Mouse (Mus musculus) heart, embryonic 14.5 days (tissue): ENCODE data around the gene Dera. TPM values are rescaled to one million over a fixed set of nuclear protein-coding genes. Genes with fewer than 3 reads are reported as not detected.
"Not testable (repeated sequence)": the region's sequence is repeated elsewhere in the genome, so short reads cannot be mapped to it uniquely, and the experiment has no call there.

Experiments used
- ATAC-seq: fragments of 200-750 bp; cut with Nextera tagmentation; 2 replicates; pipeline ENCODE4 v1.8.0; 2017; ENCODE audit warnings: low read depth, moderate TSS enrichment; ENCODE audit not compliant: insufficient number of reproducible peaks, insufficient read depth, low FRiP score
- H3K27ac ChIP-seq, 2 experiments: fragments of 200-500 bp in 1 of 2; fragments of 300-500 bp in 1 of 2; sonication (generic) in 1 of 2; replicated peaks in 1 of 2; 2 replicates each; pipeline ENCODE4 v1.5.1; 2012 to 2014; ENCODE audit warnings: low read depth in 2 of 2, low read length in 2 of 2, control low read depth in 1 of 2, mild to moderate bottlenecking in 1 of 2, mixed read lengths in 1 of 2; ENCODE audit not compliant: control insufficient read depth in 1 of 2, insufficient read depth in 1 of 2
- H3K27me3 ChIP-seq: fragments of 300-500 bp; sonication (generic); 2 replicates; pipeline ENCODE4 v1.6.1; 2014; ENCODE audit warnings: mild to moderate bottlenecking, low read length, control low read depth; ENCODE audit not compliant: control insufficient read depth, insufficient read depth
- H3K36me3 ChIP-seq: fragments of 300-500 bp; sonication (generic); 2 replicates; pipeline ENCODE4 v1.6.1; 2014; ENCODE audit warnings: mild to moderate bottlenecking, control low read depth, low read length, mixed read lengths; ENCODE audit not compliant: control insufficient read depth, insufficient read depth
- H3K4me1 ChIP-seq, 2 experiments: fragments of 200-500 bp in 1 of 2; fragments of 300-500 bp in 1 of 2; sonication (generic) in 1 of 2; 2 replicates each; pipeline ENCODE4 v1.6.1; 2012 to 2014; ENCODE audit warnings: low read length in 2 of 2, control low read depth in 1 of 2, mixed read lengths in 1 of 2; ENCODE audit not compliant: control insufficient read depth in 2 of 2, insufficient read depth in 2 of 2
- H3K4me2 ChIP-seq: fragments of 300-500 bp; sonication (generic); 2 replicates; pipeline ENCODE4 v1.6.1; 2014; ENCODE audit warnings: mild to moderate bottlenecking, low read length
- H3K4me3 ChIP-seq, 2 experiments: fragments of 200-500 bp in 1 of 2; fragments of 300-500 bp in 1 of 2; sonication (generic) in 1 of 2; 2 replicates each; pipeline ENCODE4 v1.5.1; 2012 to 2014; ENCODE audit warnings: low read length in 2 of 2, mild to moderate bottlenecking in 2 of 2, control low read depth in 1 of 2, low read depth in 1 of 2, moderate library complexity in 1 of 2; ENCODE audit not compliant: control insufficient read depth in 1 of 2, insufficient read depth in 1 of 2
- H3K9ac ChIP-seq: fragments of 300-500 bp; sonication (generic); 2 replicates; pipeline ENCODE4 v1.6.1; 2014; ENCODE audit warnings: mild to moderate bottlenecking, low read length
- H3K9me3 ChIP-seq: fragments of 300-500 bp; sonication (generic); 2 replicates; pipeline ENCODE4 v1.6.1; 2016; ENCODE audit warnings: low read length, control low read depth; ENCODE audit not compliant: control insufficient read depth
- WGBS: fragments of 180-500 bp; shearing (Covaris S2); extraction: QIAGEN DNeasy Blood & Tissue Kit; methylation state at CpG from one replicate; pipeline ENCODE4 v1.1.7; 2014; 5-methylcytosine and 5-hydroxymethylcytosine counted together
- polyA plus RNA-seq: library from polyadenylated mRNA; unstranded; fragments of >200 nt; fragmentation: Nextera tagmentation; extraction: Ambion mirVana; gene quantifications from 2 replicates; pipeline ENCODE4 v1.2.1, GENCODE M21; 2014

The Dera gene
- 43.6 and 46.3 TPM in 2 replicates for polyA plus RNA-seq

DNA sequence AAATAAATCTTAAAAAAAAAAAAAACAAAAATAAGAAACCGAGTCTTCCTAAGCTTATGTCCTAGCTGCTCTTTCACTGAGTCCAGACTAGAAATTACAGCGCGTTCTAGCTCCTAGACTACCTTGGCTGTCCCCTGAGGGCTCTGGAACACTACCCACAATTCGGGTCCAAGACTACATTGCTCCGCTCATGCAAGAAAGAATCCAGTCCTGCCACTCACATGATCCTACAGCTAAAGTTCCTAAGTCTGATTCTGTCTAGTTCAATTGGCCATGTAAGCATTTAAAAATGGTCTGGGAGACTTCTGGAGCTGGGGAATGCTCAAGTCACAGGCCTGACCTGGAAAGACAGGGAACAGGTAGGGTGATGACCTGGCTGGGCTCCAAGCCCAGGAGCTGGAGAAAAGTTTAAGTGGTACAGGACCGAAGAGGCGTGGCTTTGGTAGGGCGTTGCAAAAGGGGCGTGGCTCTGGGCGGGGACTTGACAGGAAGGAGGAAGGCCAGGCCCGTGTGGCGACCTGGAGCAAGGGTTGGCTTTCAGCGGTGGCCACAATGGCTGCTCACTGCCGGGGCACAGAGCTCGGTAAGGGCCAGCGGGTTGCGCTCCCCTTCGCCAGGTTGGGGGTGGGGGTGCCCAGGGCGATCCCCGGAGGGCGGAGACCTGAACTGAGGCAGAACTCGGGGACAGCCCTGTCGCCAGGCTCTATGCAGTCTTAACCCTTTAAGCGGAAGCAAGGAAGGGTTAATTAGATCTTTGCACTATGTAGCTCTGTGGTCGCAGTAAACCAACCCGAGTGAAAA is at the start of gene Dera:
Dera (plus strand) TSS at position 491 of the 801 bp plus-strand sequence.
- Histone ChIP-seq H3K9me3 (no peaks in the 10 kb centered on the region), H3K4me2 (peak within 1 kb of the TSS; percentile 73), H3K36me3 (peaks cover 35% of the 10 kb centered on the region), H3K4me3 (peak within 1 kb of the TSS; percentile 75 to 98), H3K27ac (peak within 1 kb of the TSS; percentile 31 to 64; a peak in 2 of 4 replicates), H3K9ac (peak within 1 kb of the TSS; percentile 82), H3K27me3 (no peaks in the 10 kb centered on the region), H3K4me1 (peaks cover 3 to 13% of the 10 kb centered on the region in 2 experiments; a peak in 3 of 4 replicates)
- 12% methylated on average over 26 of the region's 26 CpGs for WGBS
- peak; percentile 83 for ATAC-seq

DNA sequence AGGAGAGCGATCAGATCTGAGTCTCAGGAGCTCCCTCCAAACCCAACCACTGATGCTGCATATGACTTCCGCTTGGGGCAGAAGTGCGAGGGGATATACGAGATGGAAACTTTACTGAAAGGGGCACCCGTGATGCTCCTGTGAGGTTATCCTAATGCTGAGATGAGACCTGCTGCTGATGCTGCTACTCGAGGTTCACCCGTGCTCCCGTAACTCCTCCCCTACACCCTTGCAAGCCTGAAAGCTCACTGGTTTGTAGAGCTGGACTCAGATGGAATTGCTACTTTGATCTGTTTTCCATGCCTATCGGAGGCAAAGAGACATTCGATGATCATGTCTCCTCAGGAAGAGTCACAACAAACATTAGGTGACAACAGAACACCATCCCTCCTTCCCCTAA is 48.1 kb upstream of the Dera start:
- ATAC-seq = no peak

DNA sequence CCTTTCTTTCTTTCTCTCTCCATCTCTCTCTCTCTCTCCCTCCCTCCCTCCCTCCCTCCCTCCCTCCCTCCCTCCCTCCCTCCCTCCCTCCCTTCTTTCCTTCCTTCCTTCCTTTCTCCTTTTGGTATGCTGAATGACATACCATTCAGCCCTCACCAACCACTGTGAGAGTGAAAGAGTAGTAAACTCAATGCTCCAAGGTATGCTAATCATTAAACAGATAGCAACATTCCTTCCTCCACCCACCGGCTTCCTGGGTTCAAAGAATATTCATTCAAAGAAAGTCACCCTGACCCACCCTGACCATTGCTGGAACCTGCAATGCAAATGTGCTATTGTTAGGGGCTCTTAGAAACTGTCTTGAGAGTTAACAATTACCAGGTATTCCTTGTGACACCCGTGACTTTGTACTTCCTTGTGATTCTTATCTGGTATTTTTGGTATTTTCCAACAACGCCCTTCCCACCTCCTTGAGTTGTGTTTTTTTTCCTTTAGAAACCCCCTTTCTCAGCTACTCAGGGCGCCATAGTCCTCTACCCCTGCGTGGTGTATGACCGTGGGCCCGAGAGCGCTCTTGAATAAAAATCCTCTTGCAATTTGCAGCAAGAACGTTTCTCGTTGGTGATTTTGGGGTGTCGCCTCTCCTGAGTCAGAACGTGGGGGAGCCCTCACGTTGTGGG is 45.5 kb upstream of the Dera start:
- H3K27me3 ChIP-seq, H3K4me2 ChIP-seq, H3K9ac ChIP-seq, H3K36me3 ChIP-seq, H3K4me3 ChIP-seq, H3K27ac ChIP-seq, ATAC-seq, H3K9me3 ChIP-seq: not testable (repeated sequence)
- peaks cover 6 to 11% of the 10 kb centered on the region in 2 experiments for H3K4me1 ChIP-seq
- WGBS = 81% methylated on average over 13 of the region's 13 CpGs

More for the DNA sequence above, 48.1 kb upstream of the Dera start:
- no peak overlapping the region for H3K4me3 ChIP-seq
- peaks cover 6 to 18% of the 10 kb centered on the region in 2 experiments for H3K4me1 ChIP-seq
- no peak overlapping the region for H3K4me2 ChIP-seq
- H3K9me3 ChIP-seq = no peaks in the 10 kb centered on the region
- no peak overlapping the region for H3K9ac ChIP-seq
- WGBS = 87% methylated on average over 10 of the region's 10 CpGs
- H3K27me3 ChIP-seq = no peaks in the 10 kb centered on the region
- no peak overlapping the region for H3K27ac ChIP-seq
- no peaks in the 10 kb centered on the region for H3K36me3 ChIP-seq

DNA sequence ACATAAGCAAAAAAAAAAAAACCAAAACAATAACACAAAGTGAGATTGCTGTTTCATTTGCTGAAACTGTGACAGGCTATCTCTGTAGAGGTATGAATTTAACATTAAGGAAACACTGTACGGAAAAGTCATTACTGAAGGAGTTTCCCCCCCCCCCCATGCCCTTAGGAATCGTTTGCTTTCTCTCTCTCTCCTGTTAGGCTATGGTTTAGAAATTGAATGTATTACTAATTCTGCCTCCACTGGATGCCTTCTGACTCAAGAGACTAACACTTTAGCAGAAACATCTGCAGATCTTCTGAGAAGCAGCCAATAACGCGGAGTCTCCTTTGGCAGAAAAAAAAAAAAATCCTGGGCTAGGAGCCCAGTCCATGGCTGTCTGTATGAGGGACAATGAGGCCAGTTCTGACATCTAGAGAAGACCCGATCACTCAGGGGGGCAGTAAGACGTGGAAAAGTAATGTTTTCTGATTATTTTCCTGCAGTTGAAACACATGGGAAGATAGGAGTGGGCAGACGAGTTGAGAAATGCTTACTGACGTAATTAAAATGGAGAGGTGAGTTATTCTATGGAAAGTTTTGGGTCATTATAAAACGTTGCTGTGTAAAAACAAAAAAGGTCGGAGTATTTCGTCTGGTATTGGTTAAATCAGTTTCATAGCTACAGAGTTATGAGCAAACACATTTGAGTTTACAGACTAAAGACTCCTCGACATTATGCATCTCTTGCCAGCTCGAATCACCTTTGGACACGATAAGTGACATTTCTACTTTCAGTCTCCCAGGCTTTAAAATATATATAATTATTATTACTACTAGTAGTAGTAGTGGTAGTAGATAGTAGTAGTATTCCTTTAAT is 43.9 kb upstream of the Dera start:
- no peak overlapping the region for H3K9ac ChIP-seq
- H3K4me2 ChIP-seq = no peak overlapping the region
- no peaks in the 10 kb centered on the region for H3K36me3 ChIP-seq
- H3K27ac ChIP-seq = no peak overlapping the region
- H3K27me3 ChIP-seq = no peaks in the 10 kb centered on the region
- WGBS = 73% methylated on average over 14 of the region's 14 CpGs
- H3K4me1 ChIP-seq = peaks cover 0 to 6% of the 10 kb centered on the region in 2 experiments; a peak in 3 of 4 replicates
- ATAC-seq = no peak
- H3K4me3 ChIP-seq = no peak overlapping the region
- H3K9me3 ChIP-seq = no peaks in the 10 kb centered on the region

DNA sequence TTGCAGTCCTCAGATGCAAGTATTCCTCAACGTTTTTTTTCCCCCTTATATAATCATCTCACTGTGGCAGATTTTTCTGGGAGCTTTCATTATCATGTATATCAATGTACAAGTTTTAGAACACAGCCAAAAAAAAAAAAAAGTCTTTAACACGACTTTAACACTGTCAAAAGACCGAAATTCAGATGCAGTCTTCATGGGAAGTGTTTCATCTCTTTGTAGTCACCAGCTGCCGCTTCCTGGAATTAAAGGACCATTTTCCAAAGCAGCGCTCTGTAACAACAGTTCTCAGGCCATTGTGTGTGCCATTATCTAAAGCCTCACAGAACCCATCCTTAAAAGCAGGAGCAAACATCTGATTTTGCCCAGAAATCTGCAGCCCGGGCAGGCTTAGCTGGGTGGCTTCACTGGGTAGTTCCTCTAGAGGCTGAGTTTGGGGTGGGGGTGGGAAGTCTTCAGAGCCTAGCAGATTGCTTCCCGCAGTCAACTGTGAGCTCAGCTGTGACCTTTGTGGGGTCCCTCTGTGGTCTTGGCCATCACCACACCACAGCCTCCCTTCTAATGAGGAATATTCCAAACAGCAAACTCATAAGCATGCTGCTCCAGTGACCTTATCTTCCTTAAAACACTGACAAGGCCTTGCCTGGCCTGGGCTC is 41.6 kb upstream of the Dera start:
- WGBS = 52% methylated on average over 7 of the region's 7 CpGs
- Histone ChIP-seq H3K9ac (no peak overlapping the region), H3K4me3 (no peak overlapping the region), H3K9me3 (no peaks in the 10 kb centered on the region), H3K36me3 (no peaks in the 10 kb centered on the region), H3K4me2 (no peak overlapping the region), H3K27ac (peak overlapping the region in 1 of 2 experiments; percentile 17; a peak in 1 of 4 replicates), H3K4me1 (peaks cover 0 to 6% of the 10 kb centered on the region in 2 experiments; a peak in 3 of 4 replicates), H3K27me3 (no peaks in the 10 kb centered on the region)
- no peak for ATAC-seq

DNA sequence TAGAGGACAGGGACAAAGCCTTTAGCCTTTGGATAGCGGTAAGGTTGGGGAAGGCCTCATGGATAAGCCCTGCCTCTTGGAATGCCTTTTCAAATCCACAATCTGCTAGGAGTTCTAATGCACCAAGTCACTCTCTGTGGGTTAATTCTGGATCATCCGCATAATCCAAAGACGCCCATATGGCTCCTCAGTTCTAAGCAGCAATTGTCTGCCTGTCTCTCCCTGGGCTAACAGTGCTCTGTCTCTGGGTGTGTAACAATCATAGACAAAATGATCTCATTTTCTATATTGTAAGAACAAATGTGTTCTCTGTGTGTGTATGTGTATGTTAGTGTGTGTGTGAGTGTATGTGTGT is 41.1 kb upstream of the Dera start:
- Histone ChIP-seq H3K36me3 (no peaks in the 10 kb centered on the region), H3K9ac (no peak overlapping the region), H3K4me2 (no peak overlapping the region), H3K27ac (peak overlapping the region in 1 of 2 experiments; percentile 17; a peak in 1 of 4 replicates), H3K9me3 (no peaks in the 10 kb centered on the region), H3K4me1 (peaks cover 0 to 6% of the 10 kb centered on the region in 2 experiments; a peak in 3 of 4 replicates), H3K27me3 (no peaks in the 10 kb centered on the region), H3K4me3 (no peak overlapping the region)
- 61% methylated on average over 3 of the region's 3 CpGs for WGBS
- no peak for ATAC-seq

DNA sequence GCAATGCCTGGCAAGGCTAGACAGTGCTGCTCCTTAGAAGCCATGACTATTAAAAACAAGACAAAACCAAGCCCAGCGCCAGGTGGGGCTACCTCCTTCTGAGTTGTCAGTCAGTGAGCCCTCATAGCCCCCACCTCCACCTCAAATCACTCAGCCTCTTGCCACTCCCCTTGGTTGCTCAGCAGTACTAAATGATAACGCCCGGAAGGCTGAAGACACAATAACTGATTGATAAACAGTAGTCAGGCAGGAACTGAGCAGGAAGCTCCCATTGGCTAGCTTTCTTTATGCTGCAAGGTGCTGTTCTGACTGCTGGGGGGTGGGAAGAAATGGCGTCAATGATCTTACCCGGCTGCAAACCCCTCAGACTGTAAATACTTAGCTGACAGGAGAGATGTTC is 37.5 kb upstream of the Dera start:
- peaks cover 0 to 6% of the 10 kb centered on the region in 2 experiments; a peak in 3 of 4 replicates for H3K4me1 ChIP-seq
- 38% methylated on average over 5 of the region's 5 CpGs for WGBS
- no peaks in the 10 kb centered on the region for H3K36me3 ChIP-seq
- peaks cover 4% of the 10 kb centered on the region; the same call in 1 of the 2 replicates for H3K9me3 ChIP-seq
- no peak overlapping the region for H3K4me3 ChIP-seq
- no peaks in the 10 kb centered on the region for H3K27me3 ChIP-seq
- ATAC-seq = no peak
- H3K27ac ChIP-seq = no peak overlapping the region
- H3K9ac ChIP-seq = no peak overlapping the region
- no peak overlapping the region for H3K4me2 ChIP-seq
